ENCODE assay signal across 8 mouse cellular contexts in genomic region chr6:11926082-11926595, GRCm38 (mm10). TPM values are rescaled to one million over a fixed set of nuclear protein-coding genes. Genes with fewer than 3 reads are reported as not detected.
DNase-seq lines count a peak whose midpoint lies in the region; ATAC-seq and TF ChIP-seq lines count a peak whose summit lies in the region.

No protein-coding gene starts in this region.

- TF ChIP-seq POLR2A in limb, embryonic 14.5 days (IDR thresholded peaks at IDR 0.05; ENCODE audit: borderline replicate concordance, extremely low read depth, insufficient read depth, insufficient read length), result peak; percentile 41; the same call in 1 of the 2 replicates

- H3K4me3 ChIP-seq in brown adipose tissue, adult 24 weeks (ENCODE audit: insufficient read depth, low read depth, low read length), result peak overlapping the region; percentile 89
- H3K4me3 ChIP-seq in forebrain, embryonic 15.5 days, result peak overlapping the region; percentile 82
- peak overlapping the region; percentile 81 for H3K4me3 ChIP-seq in hindbrain, postnatal 0 days (ENCODE audit: low read length)
- peak overlapping the region; percentile 71 for H3K4me3 ChIP-seq in limb, embryonic 14.5 days (replicated peaks; ENCODE audit: low read length)
- peak overlapping the region; percentile 71 for H3K4me3 ChIP-seq in midbrain, embryonic 15.5 days

- DNase-seq in gastrocnemius, adult 18-20 months (ENCODE audit: low spot score), result peak; percentile 13
- DNase-seq in gastrocnemius, adult 8-10 months (ENCODE audit: low spot score in 2 of 2), result no peak
- peak; percentile 70 for DNase-seq in hindbrain, postnatal 0 days (ENCODE audit: low spot score)
- peak; percentile 36 for DNase-seq in limb, embryonic 14.5 days (ENCODE audit: low spot score)
- DNase-seq in spleen, postnatal 4 days (ENCODE audit: low spot score in 2 of 2), result peak; percentile 42 to 78

- peaks cover 10% of the 10 kb centered on the region for H3K36me3 ChIP-seq in forebrain, embryonic 15.5 days
- 0 out of 2 replicates have a peak, but pooled peaks cover 5% of the 10 kb centered on the region for H3K36me3 ChIP-seq in hindbrain, postnatal 0 days (ENCODE audit: insufficient read depth, low read length)
- H3K36me3 ChIP-seq in limb, embryonic 14.5 days (ENCODE audit: control insufficient read depth, insufficient read depth, low read length), result peaks cover 25% of the 10 kb centered on the region
- peaks cover 2% of the 10 kb centered on the region; the same call in 1 of the 2 replicates for H3K36me3 ChIP-seq in midbrain, embryonic 15.5 days (replicated peaks)

- peak; percentile 90 for ATAC-seq in forebrain, embryonic 15.5 days (replicated peaks)
- peak; percentile 90 for ATAC-seq in hindbrain, postnatal 0 days
- peak; percentile 85 for ATAC-seq in limb, embryonic 14.5 days (ENCODE audit: low FRiP score, low read depth)
- ATAC-seq in midbrain, embryonic 15.5 days (replicated peaks), result peak; percentile 90

- WGBS in forebrain, embryonic 15.5 days, result under 1% methylated on average over 39 of the region's 40 CpGs
- under 1% methylated on average over 30 of the region's 40 CpGs for WGBS in hindbrain, postnatal 0 days
- 0% methylated on average over 38 of the region's 40 CpGs for WGBS in limb, embryonic 14.5 days
- under 1% methylated on average over 39 of the region's 40 CpGs for WGBS in midbrain, embryonic 15.5 days

- peaks cover 4% of the 10 kb centered on the region; the same call in 1 of the 2 replicates for H3K9me3 ChIP-seq in forebrain, embryonic 15.5 days
- H3K9me3 ChIP-seq in hindbrain, postnatal 0 days (ENCODE audit: low read length), result no peaks in the 10 kb centered on the region
- H3K9me3 ChIP-seq in limb, embryonic 14.5 days (ENCODE audit: control insufficient read depth, low read length), result no peaks in the 10 kb centered on the region
- no peaks in the 10 kb centered on the region for H3K9me3 ChIP-seq in midbrain, embryonic 15.5 days

- peak overlapping the region; percentile 58 for H3K4me2 ChIP-seq in forebrain, embryonic 15.5 days (replicated peaks)
- H3K4me2 ChIP-seq in hindbrain, postnatal 0 days (ENCODE audit: low read depth, low read length), result peak overlapping the region; percentile 67
- H3K4me2 ChIP-seq in limb, embryonic 14.5 days (replicated peaks; ENCODE audit: low read depth, low read length, severe bottlenecking), result peak overlapping the region; percentile 69
- peak overlapping the region; percentile 52 for H3K4me2 ChIP-seq in midbrain, embryonic 15.5 days

- H3K9ac ChIP-seq in forebrain, embryonic 15.5 days (replicated peaks), result peak overlapping the region; percentile 91
- H3K9ac ChIP-seq in hindbrain, postnatal 0 days (replicated peaks; ENCODE audit: low read length), result peak overlapping the region; percentile 99
- H3K9ac ChIP-seq in limb, embryonic 14.5 days (ENCODE audit: low read depth, low read length, severe bottlenecking), result peak overlapping the region; percentile 98
- peak overlapping the region; percentile 88 for H3K9ac ChIP-seq in midbrain, embryonic 15.5 days

- no peaks in the 10 kb centered on the region for H3K27me3 ChIP-seq in forebrain, embryonic 15.5 days
- H3K27me3 ChIP-seq in hindbrain, postnatal 0 days (ENCODE audit: insufficient read depth, low read length), result no peaks in the 10 kb centered on the region
- no peaks in the 10 kb centered on the region for H3K27me3 ChIP-seq in limb, embryonic 14.5 days (ENCODE audit: control insufficient read depth, insufficient read depth, low read length)
- H3K27me3 ChIP-seq in midbrain, embryonic 15.5 days (replicated peaks), result no peaks in the 10 kb centered on the region

- peak overlapping the region; percentile 68 for H3K27ac ChIP-seq in brown adipose tissue, adult 24 weeks (replicated peaks; ENCODE audit: low read depth, low read length)
- H3K27ac ChIP-seq in forebrain, embryonic 15.5 days (replicated peaks), result peak overlapping the region; percentile 96
- peak overlapping the region; percentile 100 for H3K27ac ChIP-seq in hindbrain, postnatal 0 days
- H3K27ac ChIP-seq in limb, embryonic 14.5 days (replicated peaks; ENCODE audit: low read depth, low read length), result peak overlapping the region; percentile 99
- H3K27ac ChIP-seq in midbrain, embryonic 15.5 days, result peak overlapping the region; percentile 98

- H3K4me1 ChIP-seq in brown adipose tissue, adult 24 weeks (ENCODE audit: control insufficient read depth, insufficient read depth, insufficient read length, low read length), result peaks cover 2% of the 10 kb centered on the region; the same call in 1 of the 2 replicates
- peaks cover 33% of the 10 kb centered on the region for H3K4me1 ChIP-seq in forebrain, embryonic 15.5 days
- peaks cover 14% of the 10 kb centered on the region; the same call in 1 of the 2 replicates for H3K4me1 ChIP-seq in hindbrain, postnatal 0 days (ENCODE audit: insufficient read depth, low read length)
- peaks cover 13% of the 10 kb centered on the region for H3K4me1 ChIP-seq in limb, embryonic 14.5 days (ENCODE audit: control insufficient read depth, insufficient read depth, low read length)
- H3K4me1 ChIP-seq in midbrain, embryonic 15.5 days, result peaks cover 31% of the 10 kb centered on the region

- TF ChIP-seq CTCF in hindbrain, postnatal 0 days (IDR thresholded peaks at IDR 0.05; ENCODE audit: low read depth), result no peak

RNA-seq across cellular contexts. Expression of gene Phf14, which starts 18.5 kb away (rescaled TPM):
- total RNA-seq in gastrocnemius, adult 18-20 months (2021), result 10 to 100 TPM; 24.2 to 28.5 TPM
- total RNA-seq in gastrocnemius, adult 8-10 months (2022), result 10 to 100 TPM; 22.3 to 27.9 (median 24.1) TPM
- polyA plus RNA-seq in brown adipose tissue, adult 24 weeks (2012; ENCODE audit: insufficient read depth, insufficient read length, missing spikeins), result 21.3 and 21.5 TPM in 2 replicates
- 83.1 and 89.3 TPM in 2 replicates for polyA plus RNA-seq in forebrain, embryonic 15.5 days (2015; fragmentation: Nextera tagmentation; extraction: Ambion mirVana)
- 81.5 and 84.4 TPM in 2 replicates for total RNA-seq in hindbrain, postnatal 0 days (2014; rRNA removed)
- polyA plus RNA-seq in hindbrain, postnatal 0 days (2015; fragmentation: Nextera tagmentation; extraction: Ambion mirVana), result 86.2 and 89.3 TPM in 2 replicates
- polyA plus RNA-seq in limb, embryonic 14.5 days (2012; rRNA removed), result 36.2 and 43.1 TPM in 2 replicates
- 101 and 102 TPM in 2 replicates for polyA plus RNA-seq in limb, embryonic 14.5 days (2014; fragmentation: Nextera tagmentation; extraction: Ambion mirVana)
- polyA plus RNA-seq in midbrain, embryonic 15.5 days (2015; fragmentation: Nextera tagmentation; extraction: Ambion mirVana), result 83.3 and 93.3 TPM in 2 replicates

RNA-seq across cellular contexts. Expression of gene Ndufa4, which starts 18.8 kb away (rescaled TPM):
- 1,000 to 10,000 TPM; 1,410 to 1,502 TPM for total RNA-seq in gastrocnemius, adult 18-20 months (2021)
- 1,000 to 10,000 TPM; 1,285 to 1,449 (median 1,371) TPM for total RNA-seq in gastrocnemius, adult 8-10 months (2022)
- 6,376 and 8,229 TPM in 2 replicates for polyA plus RNA-seq in brown adipose tissue, adult 24 weeks (2012; ENCODE audit: insufficient read depth, insufficient read length, missing spikeins)
- polyA plus RNA-seq in forebrain, embryonic 15.5 days (2015; fragmentation: Nextera tagmentation; extraction: Ambion mirVana), result 804 and 834 TPM in 2 replicates
- total RNA-seq in hindbrain, postnatal 0 days (2014; rRNA removed), result 640 and 701 TPM in 2 replicates
- 1,722 and 1,741 TPM in 2 replicates for polyA plus RNA-seq in hindbrain, postnatal 0 days (2015; fragmentation: Nextera tagmentation; extraction: Ambion mirVana)
- polyA plus RNA-seq in limb, embryonic 14.5 days (2012; rRNA removed), result 479 and 543 TPM in 2 replicates
- polyA plus RNA-seq in limb, embryonic 14.5 days (2014; fragmentation: Nextera tagmentation; extraction: Ambion mirVana), result 762 and 828 TPM in 2 replicates
- polyA plus RNA-seq in midbrain, embryonic 15.5 days (2015; fragmentation: Nextera tagmentation; extraction: Ambion mirVana), result 966 and 990 TPM in 2 replicates

Comparison
In these comparisons a context has a peak if more than half of its experiments do, and no peak if none do; other contexts are left out.
1. DNase-seq: peak in gastrocnemius, adult 18-20 months (single experiment), hindbrain, postnatal 0 days (single experiment), limb, embryonic 14.5 days (single experiment) and spleen, postnatal 4 days (2 of 2); none in gastrocnemius, adult 8-10 months (0 of 2).
2. Peak in every context shown above with its lines, with median percentiles within 50 percentile points of each other: H3K27ac ChIP-seq, H3K4me3 ChIP-seq, ATAC-seq, H3K4me2 ChIP-seq and H3K9ac ChIP-seq.